Mouse (Mus musculus) neural tube, embryonic 10.5 days (tissue): ENCODE measurements around the gene Zyg11b.

Experiments
- DNase-seq: peaks from one replicate; pipeline ENCODE4 v3.0.0-alpha.2; 2017; ENCODE audit warnings: low spot score; ENCODE audit errors: extremely low spot score

Zyg11b gene

GRCm38 (mm10) chr4:108318649-108319615 is 18.0 kb upstream of the Zyg11b start:
- no peak for DNase-seq

- no peak for DNase-seq
Observed at GRCm38 (mm10) chr4:108317656-108318605, 17.0 kb upstream of the Zyg11b start.

- no peak for DNase-seq
Observed at GRCm38 (mm10) chr4:108314041-108314440, 13.1 kb upstream of the Zyg11b start.

GRCm38 (mm10) chr4:108310706-108311105 is 9.8 kb upstream of the Zyg11b start:
- DNase-seq: no peak

- DNase-seq: no peak
Observed at GRCm38 (mm10) chr4:108302296-108302890, 1.5 kb upstream of the Zyg11b start.

- DNase-seq: no peak
Observed at GRCm38 (mm10) chr4:108300266-108300665, 630 bp downstream of the Zyg11b start.

- DNase-seq: no peak
Observed at GRCm38 (mm10) chr4:108276973-108277372, 23.9 kb downstream of the Zyg11b start.

GRCm38 (mm10) chr4:108272286-108272685 is 28.6 kb downstream of the Zyg11b start:
- DNase-seq: no peak

- no peak for DNase-seq
Observed at GRCm38 (mm10) chr4:108265774-108266173, 35.1 kb downstream of the Zyg11b start.

GRCm38 (mm10) chr4:108253317-108253716 is 47.6 kb downstream of the Zyg11b start:
- DNase-seq: no peak

- DNase-seq: no peak
Observed at GRCm38 (mm10) chr4:108250501-108250900, 50.4 kb downstream of the Zyg11b start.

- DNase-seq: no peak
Observed at GRCm38 (mm10) chr4:108249314-108249713, 51.6 kb downstream of the Zyg11b start.

GRCm38 (mm10) chr4:108233654-108234053 is 67.2 kb downstream of the Zyg11b start:
- DNase-seq: no peak

- DNase-seq: no peak
Observed at GRCm38 (mm10) chr4:108225341-108225872, 75.5 kb downstream of the Zyg11b start.

- DNase-seq: no peak
Observed at GRCm38 (mm10) chr4:108222507-108222906, 78.4 kb downstream of the Zyg11b start.

GRCm38 (mm10) chr4:108219019-108219418 is 81.9 kb downstream of the Zyg11b start:
- DNase-seq: peak; percentile 24

- peak; percentile 56 for DNase-seq
Observed at GRCm38 (mm10) chr4:108217332-108218179, 83.3 kb downstream of the Zyg11b start, which contains the start of gene Zyg11a. TSS of gene Zyg11a (minus strand) at chr4:108218048.

GRCm38 (mm10) chr4:108213023-108213422 is 87.9 kb downstream of the Zyg11b start:
- DNase-seq: no peak

GRCm38 (mm10) chr4:108204629-108205028 is 96.3 kb downstream of the Zyg11b start:
- DNase-seq: no peak

GRCm38 (mm10) chr4:108199236-108199635 is 101.7 kb downstream of the Zyg11b start:
- no peak for DNase-seq
